Mouse (Mus musculus) hindbrain, embryonic 11.5 days (tissue): Measurements from ENCODE around the gene Macrod1. TPM values are rescaled to one million over a fixed set of nuclear protein-coding genes. Genes with fewer than 3 reads are reported as not detected.

Source experiments
- ATAC-seq: fragments of 200-750 bp; cut with Nextera tagmentation; 2 replicates; pipeline ENCODE4 v1.8.0; 2017; ENCODE audit warnings: mild to moderate bottlenecking, moderate TSS enrichment, moderate library complexity; ENCODE audit not compliant: low FRiP score
- DNase-seq: peaks from one replicate; pipeline ENCODE4 v3.0.0-alpha.2; 2015; ENCODE audit warnings: low spot score
- H3K27ac ChIP-seq: fragments of 300-500 bp; sonication (generic); 2 replicates; pipeline ENCODE4 v1.5.1; 2014; ENCODE audit warnings: mild to moderate bottlenecking, low read depth, low read length
- H3K27me3 ChIP-seq: fragments of 300-500 bp; sonication (generic); 2 replicates; pipeline ENCODE4 v1.6.1; 2014; ENCODE audit warnings: mild to moderate bottlenecking, low read length, moderate library complexity, mixed read lengths; ENCODE audit not compliant: control insufficient read depth, insufficient read depth
- H3K36me3 ChIP-seq: fragments of 300-500 bp; sonication (generic); 2 replicates; pipeline ENCODE4 v1.6.1; 2014; ENCODE audit warnings: mild to moderate bottlenecking, low read length, moderate library complexity, mixed read lengths; ENCODE audit not compliant: control insufficient read depth, insufficient read depth
- H3K4me1 ChIP-seq: fragments of 300-500 bp; sonication (generic); replicated peaks from 2 replicates; pipeline ENCODE4 v1.6.1; 2014; ENCODE audit warnings: low read length, mixed read lengths; ENCODE audit not compliant: control insufficient read depth, insufficient read depth
- H3K4me2 ChIP-seq: fragments of 300-500 bp; sonication (generic); replicated peaks from 2 replicates; pipeline ENCODE4 v1.6.1; 2014; ENCODE audit warnings: mild to moderate bottlenecking, low read depth, low read length
- H3K4me3 ChIP-seq: fragments of 300-500 bp; sonication (generic); 2 replicates; pipeline ENCODE4 v1.5.1; 2014; ENCODE audit warnings: low read depth, low read length
- H3K9ac ChIP-seq: fragments of 300-500 bp; sonication (generic); 2 replicates; pipeline ENCODE4 v1.6.1; 2014; ENCODE audit warnings: low read depth, low read length
- H3K9me3 ChIP-seq: fragments of 300-500 bp; sonication (generic); 2 replicates; pipeline ENCODE4 v1.6.1; 2016; ENCODE audit warnings: low read length; ENCODE audit not compliant: control insufficient read depth
- WGBS: fragments of 180-500 bp; shearing (Covaris S2); extraction: QIAGEN DNeasy Blood & Tissue Kit; methylation state at CpG from one replicate; pipeline ENCODE4 v1.1.7; 2014; 5-methylcytosine and 5-hydroxymethylcytosine counted together
- polyA plus RNA-seq: library from polyadenylated mRNA; unstranded; fragments of >200 nt; fragmentation: Nextera tagmentation; extraction: Ambion mirVana; gene quantifications from 2 replicates; pipeline ENCODE4 v1.2.1, GENCODE M21; 2014

Gene Macrod1
- polyA plus RNA-seq, 1 experiment from 2014 or later = 3.1 TPM

DNA sequence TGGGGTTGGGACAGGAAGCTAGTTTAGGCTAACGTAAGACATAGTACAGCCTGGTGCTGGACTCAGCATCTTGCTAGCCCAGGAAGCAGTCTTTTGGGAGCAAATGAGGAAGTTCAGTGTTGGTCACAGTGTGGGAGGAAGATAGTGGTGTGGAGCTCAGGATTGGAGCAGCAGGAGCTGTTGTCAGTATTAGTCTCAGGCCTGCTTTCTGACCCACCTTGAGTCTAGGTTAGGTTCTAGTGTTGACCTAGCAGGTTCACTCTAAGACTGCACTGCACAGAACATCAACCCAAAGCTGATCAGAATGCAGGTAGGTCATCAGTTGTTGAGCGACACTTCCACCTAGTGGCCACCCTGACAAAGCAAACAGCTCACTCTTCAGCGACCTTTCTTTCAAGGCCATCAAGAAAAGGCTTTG, 36.4 kb upstream of the Macrod1 start:
- DNase-seq = peak; percentile 57
- no peak overlapping the region for H3K27ac ChIP-seq

DNA sequence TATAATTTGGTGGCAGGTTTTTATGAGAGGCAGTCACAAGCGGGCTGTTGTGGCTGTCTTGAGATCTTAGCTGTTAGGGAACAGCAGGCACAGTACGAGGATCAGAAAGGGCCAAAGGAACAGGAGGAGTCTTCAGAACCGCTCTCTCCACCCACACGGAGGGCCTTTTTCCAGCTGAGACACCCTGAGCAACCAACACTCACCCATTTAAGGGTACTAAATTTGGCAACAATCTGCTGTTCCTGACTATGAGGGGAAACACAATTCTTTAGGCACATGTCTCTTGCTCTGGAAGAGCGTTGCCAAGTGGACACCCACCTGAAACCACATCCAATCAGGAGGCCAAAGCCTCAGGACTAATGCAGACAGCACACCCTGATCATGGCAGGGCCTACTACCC, 27.1 kb upstream of the Macrod1 start:
- Histone ChIP-seq H3K4me1 (no peaks in the 10 kb centered on the region), H3K36me3 (peaks cover 23% of the 10 kb centered on the region), H3K9ac (no peak overlapping the region), H3K4me3 (no peak overlapping the region), H3K27me3 (no peaks in the 10 kb centered on the region), H3K27ac (no peak overlapping the region), H3K9me3 (no peaks in the 10 kb centered on the region), H3K4me2 (no peak overlapping the region)
- no peak for ATAC-seq
- DNase-seq = no peak
- WGBS = 95% methylated on average over 5 of the region's 5 CpGs

More for the DNA sequence above, 36.4 kb upstream of the Macrod1 start:
- ATAC-seq = no peak
- no peaks in the 10 kb centered on the region for H3K27me3 ChIP-seq
- WGBS = 53% methylated on average over 3 of the region's 3 CpGs
- no peak overlapping the region for H3K4me2 ChIP-seq
- no peak overlapping the region for H3K9ac ChIP-seq
- peaks cover 16% of the 10 kb centered on the region; the same call in 1 of the 2 replicates for H3K36me3 ChIP-seq
- H3K4me3 ChIP-seq = no peak overlapping the region
- no peaks in the 10 kb centered on the region for H3K4me1 ChIP-seq
- H3K9me3 ChIP-seq = no peaks in the 10 kb centered on the region

DNA sequence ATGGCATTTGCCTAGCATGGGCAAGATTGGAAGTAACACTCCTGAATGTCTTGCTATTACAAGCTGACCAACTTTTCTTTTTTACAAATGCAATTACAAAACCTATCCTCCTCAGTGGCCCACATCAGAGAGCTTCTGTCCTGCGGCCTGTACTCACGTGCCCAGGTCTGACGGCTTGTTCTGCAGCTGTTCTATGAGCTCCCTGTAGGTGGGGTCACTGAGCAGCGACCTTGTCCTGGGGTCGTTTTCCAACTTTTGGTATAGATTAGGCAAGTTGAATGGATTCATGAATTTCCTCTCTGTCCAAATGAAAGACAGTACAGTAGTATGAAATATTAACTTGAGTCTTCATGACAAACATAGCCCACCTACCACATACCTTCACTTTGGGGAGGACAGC, 22.6 kb upstream of the Macrod1 start:
- Histone ChIP-seq H3K27ac (no peak overlapping the region), H3K9ac (no peak overlapping the region), H3K36me3 (peaks cover 22% of the 10 kb centered on the region), H3K4me3 (no peak overlapping the region), H3K4me1 (peaks cover 6% of the 10 kb centered on the region; the same call in 1 of the 2 replicates), H3K9me3 (no peaks in the 10 kb centered on the region), H3K4me2 (no peak overlapping the region), H3K27me3 (no peaks in the 10 kb centered on the region)
- 92% methylated on average over 5 of the region's 5 CpGs for WGBS
- DNase-seq (no peak), ATAC-seq (no peak)

DNA sequence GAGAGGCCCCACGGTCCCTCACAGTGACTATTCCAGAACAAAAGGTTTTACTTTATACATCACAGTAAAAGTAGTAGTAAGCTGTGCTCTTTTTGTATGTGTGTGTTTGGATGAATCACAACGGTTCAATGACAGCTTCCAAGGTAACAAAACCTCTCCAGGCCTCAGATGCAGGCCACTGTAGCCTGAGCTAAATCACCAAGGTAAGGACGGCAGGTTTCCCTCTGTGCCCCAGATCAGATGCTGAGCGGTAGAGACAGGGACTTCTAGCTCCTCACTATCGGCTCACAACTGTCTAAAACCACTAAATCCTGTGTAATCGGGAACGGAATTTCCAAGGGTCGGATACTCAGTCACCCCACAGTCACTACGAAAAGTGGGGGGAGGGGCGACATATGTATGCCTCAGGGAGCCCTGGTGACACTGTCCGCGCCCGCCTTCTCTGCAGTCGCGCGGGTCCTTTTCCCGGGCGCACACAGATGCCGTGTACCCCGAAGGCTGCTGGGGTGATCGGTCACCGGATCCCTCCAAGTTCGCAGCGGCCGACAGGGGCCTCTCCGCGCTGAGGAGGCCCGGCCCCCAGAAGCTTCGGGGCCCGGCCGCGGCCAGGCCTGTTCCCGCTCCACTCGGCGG, 17.4 kb upstream of the Macrod1 start:
- 2% methylated on average over 35 of the region's 35 CpGs for WGBS

DNA sequence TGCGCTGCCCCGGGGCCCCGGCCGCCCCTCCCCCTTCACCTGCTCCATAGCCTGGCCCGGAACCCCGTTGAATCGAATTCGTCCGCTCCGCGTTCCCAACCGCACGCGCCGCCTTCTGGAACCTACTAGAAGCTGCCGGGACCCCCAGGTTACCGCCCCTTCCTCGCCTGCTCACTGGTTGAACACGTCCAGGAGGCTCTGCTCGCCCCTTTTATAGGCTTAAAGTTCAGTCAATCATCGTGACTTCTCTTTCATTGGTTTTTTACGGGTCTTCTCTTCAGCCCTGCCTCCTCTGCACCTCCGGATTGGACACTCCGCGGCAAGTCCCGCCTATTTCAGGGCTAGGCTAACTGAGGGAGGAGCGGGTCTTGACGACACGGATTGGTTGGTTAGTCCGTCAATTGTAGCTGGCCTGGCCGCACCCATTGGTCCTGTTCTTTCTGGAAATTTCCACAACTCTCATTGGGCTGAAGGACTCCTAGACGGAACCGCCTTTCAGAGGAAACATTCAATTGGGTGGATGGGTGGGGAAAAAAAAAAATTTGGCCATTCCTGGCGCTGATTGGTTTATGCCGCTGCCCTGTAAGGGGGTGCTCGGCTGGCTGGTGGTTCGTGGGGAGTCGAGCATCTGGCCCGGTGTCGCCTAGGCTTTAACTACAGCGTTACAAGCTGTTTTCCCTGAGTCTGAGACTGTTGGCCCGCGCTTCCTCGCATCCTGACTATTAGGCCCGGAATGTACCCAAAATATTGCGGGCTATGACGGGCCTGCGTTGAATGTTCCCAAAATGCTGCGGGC, 16.6 kb upstream of the Macrod1 start, which contains the start of gene Stip1:
TSS of gene Stip1 (minus strand) at position 127 of the 796 bp plus-strand sequence.
- Histone ChIP-seq H3K4me2 (peak within 1 kb of the TSS; percentile 84), H3K9ac (peak within 1 kb of the TSS; percentile 96), H3K4me1 (peaks cover 6% of the 10 kb centered on the region; the same call in 1 of the 2 replicates), H3K36me3 (no peaks in the 10 kb centered on the region), H3K9me3 (no peaks in the 10 kb centered on the region), H3K4me3 (peak within 1 kb of the TSS; percentile 97), H3K27ac (peak within 1 kb of the TSS; percentile 89), H3K27me3 (no peaks in the 10 kb centered on the region)
- WGBS = under 1% methylated on average over 43 of the region's 49 CpGs
- DNase-seq (peak; percentile 98), ATAC-seq (peak; percentile 99)

More for the DNA sequence above, 17.4 kb upstream of the Macrod1 start:
- Histone ChIP-seq H3K27ac (peak overlapping the region; percentile 87), H3K9me3 (no peaks in the 10 kb centered on the region), H3K4me1 (peaks cover 6% of the 10 kb centered on the region; the same call in 1 of the 2 replicates), H3K36me3 (0 out of 2 replicates have a peak, but pooled peaks cover 4% of the 10 kb centered on the region), H3K4me3 (peak overlapping the region; percentile 97), H3K4me2 (peak overlapping the region; percentile 74), H3K9ac (peak overlapping the region; percentile 96), H3K27me3 (no peaks in the 10 kb centered on the region)
- ATAC-seq (peak; percentile 33; the same call in 1 of the 2 replicates), DNase-seq (peak; percentile 74)

DNA sequence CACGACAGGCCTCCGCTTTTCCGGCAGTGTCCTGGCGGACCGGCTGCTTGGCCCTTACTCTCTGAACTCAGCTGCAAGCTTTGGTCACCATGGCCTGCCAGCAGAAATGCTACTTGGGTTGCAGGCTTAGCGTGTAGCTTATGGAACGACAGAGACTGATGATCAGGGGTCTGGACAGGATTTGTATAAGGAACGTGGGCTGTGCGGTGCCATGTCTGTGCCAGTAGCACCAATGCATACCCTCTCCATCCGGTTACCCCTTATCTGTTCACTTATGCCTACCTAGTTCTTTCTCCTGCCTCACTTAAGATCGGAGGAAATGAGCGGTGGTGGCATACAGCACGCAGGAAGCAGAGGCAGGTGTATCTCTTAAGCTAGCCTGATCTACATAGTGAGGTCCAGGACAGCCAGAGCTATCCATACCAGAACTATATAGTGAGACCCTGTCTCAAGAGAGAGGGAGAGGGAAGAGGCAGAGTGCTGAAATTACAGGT, 15.9 kb upstream of the Macrod1 start:
- peaks cover 6% of the 10 kb centered on the region; the same call in 1 of the 2 replicates for H3K4me1 ChIP-seq
- peak; percentile 30 for DNase-seq
- WGBS = 32% methylated on average over 13 of the region's 13 CpGs
- H3K27ac ChIP-seq = peak overlapping the region; percentile 89
- no peaks in the 10 kb centered on the region for H3K36me3 ChIP-seq
- peak overlapping the region; percentile 84 for H3K4me2 ChIP-seq
- no peaks in the 10 kb centered on the region for H3K27me3 ChIP-seq
- H3K4me3 ChIP-seq = peak overlapping the region; percentile 43
- peak overlapping the region; percentile 71 for H3K9ac ChIP-seq
- ATAC-seq = peak; percentile 1; the same call in 1 of the 2 replicates
- H3K9me3 ChIP-seq = no peaks in the 10 kb centered on the region

DNA sequence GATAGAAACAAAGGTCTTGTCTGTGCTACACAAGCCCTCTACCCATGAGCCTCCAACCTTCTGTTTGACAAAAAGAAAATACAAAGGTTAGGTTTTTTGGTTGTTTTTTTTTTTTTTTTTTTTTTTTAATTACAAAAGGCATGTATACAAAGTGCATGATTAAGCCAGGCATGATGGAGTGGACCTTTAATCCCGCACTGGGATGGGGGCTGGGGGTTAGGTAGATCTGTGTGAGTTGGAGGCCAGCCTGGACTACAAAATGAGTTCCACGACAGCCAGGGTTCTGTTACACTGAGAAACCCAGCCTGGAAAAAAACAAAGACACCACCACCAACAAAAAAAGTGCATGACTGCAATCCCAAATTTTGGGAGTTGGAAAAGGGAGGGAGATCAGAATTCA, 15.4 kb upstream of the Macrod1 start:
- Histone ChIP-seq H3K27me3 (no peaks in the 10 kb centered on the region), H3K27ac (no peak overlapping the region), H3K4me3 (no peak overlapping the region), H3K4me1 (peaks cover 6% of the 10 kb centered on the region; the same call in 1 of the 2 replicates), H3K9ac (no peak overlapping the region), H3K9me3 (no peaks in the 10 kb centered on the region), H3K4me2 (no peak overlapping the region), H3K36me3 (no peaks in the 10 kb centered on the region)
- DNase-seq (no peak), ATAC-seq (no peak)
- WGBS = 85% methylated on average over 2 of the region's 2 CpGs

DNA sequence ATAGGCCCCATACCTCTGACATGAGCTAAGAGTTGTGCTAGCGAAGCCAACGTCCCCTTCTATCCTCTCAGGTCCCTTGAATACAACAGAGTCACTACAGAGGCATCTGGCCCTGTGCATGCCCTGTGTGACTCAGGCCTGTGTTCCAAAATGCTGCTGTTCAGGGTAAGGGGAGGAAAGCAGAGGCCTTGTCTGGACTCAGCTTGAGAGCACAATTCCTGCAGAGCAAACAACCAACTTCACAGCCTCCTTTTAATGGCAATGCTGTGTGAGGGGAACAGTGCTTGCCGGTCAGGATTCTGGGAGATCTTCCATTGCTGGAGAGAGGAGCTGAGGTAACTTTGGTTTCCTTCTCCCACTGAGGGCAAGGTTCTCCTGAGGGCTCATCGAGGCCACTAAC, 12.3 kb upstream of the Macrod1 start:
- H3K4me2 ChIP-seq = no peak overlapping the region
- no peaks in the 10 kb centered on the region for H3K4me1 ChIP-seq
- 73% methylated on average over 4 of the region's 4 CpGs for WGBS
- ATAC-seq = no peak
- no peaks in the 10 kb centered on the region for H3K9me3 ChIP-seq
- no peak overlapping the region for H3K9ac ChIP-seq
- H3K27ac ChIP-seq = no peak overlapping the region
- peaks cover 2% of the 10 kb centered on the region; the same call in 1 of the 2 replicates for H3K27me3 ChIP-seq
- no peak for DNase-seq
- no peak overlapping the region for H3K4me3 ChIP-seq
- H3K36me3 ChIP-seq = no peaks in the 10 kb centered on the region
